Comparison of ENCODE assay signal across 21 mouse cellular contexts in genomic region chr13:93758149-93758898, GRCm38 (mm10). TPM values are rescaled to one million over a fixed set of nuclear protein-coding genes. Genes with fewer than 3 reads are reported as not detected.
DNase-seq lines count a peak whose midpoint lies in the region; ATAC-seq lines count a peak whose summit lies in the region.
"Had no signal": no experiment of that assay in that cellular context is flagged by ENCODE, and none has a peak within 500 bp of the region (broad histone marks: within the 10 kb centered on the region; RNA-seq: fewer than 3 reads in every experiment).

No protein-coding gene starts in this region.

- ATAC-seq in hindbrain, embryonic 13.5 days (ENCODE audit: low FRiP score): no peak
- ATAC-seq in hindbrain, embryonic 16.5 days: no peak
- ATAC-seq in neural tube, embryonic 12.5 days (ENCODE audit: low FRiP score, low read depth): peak; percentile 58
- no peak; the same call in 1 of the 2 replicates for ATAC-seq in midbrain, embryonic 14.5 days (ENCODE audit: low FRiP score, low TSS enrichment)
- ATAC-seq: inflammation-experienced regulatory T-cells, adult 6 months had no signal

- H3K27ac ChIP-seq in hindbrain, embryonic 13.5 days: peak overlapping the region; percentile 18; the same call in 1 of the 2 replicates
- H3K27ac ChIP-seq in hindbrain, embryonic 16.5 days (ENCODE audit: low read depth, low read length): no peak overlapping the region
- no peak overlapping the region for H3K27ac ChIP-seq in neural tube, embryonic 12.5 days
- no peak overlapping the region; the same call in 1 of the 2 replicates for H3K27ac ChIP-seq in midbrain, embryonic 14.5 days (replicated peaks; ENCODE audit: low read depth, low read length)
- H3K27ac ChIP-seq: embryonic facial prominence, embryonic 15.5 days; heart, embryonic 10.5 days; stomach, embryonic 15.5 days had no signal

- H3K27me3 ChIP-seq in hindbrain, embryonic 13.5 days: no peaks in the 10 kb centered on the region
- no peaks in the 10 kb centered on the region for H3K27me3 ChIP-seq in hindbrain, embryonic 16.5 days (replicated peaks; ENCODE audit: control insufficient read depth, insufficient read depth, low read length)
- H3K27me3 ChIP-seq in neural tube, embryonic 12.5 days (replicated peaks): no peaks in the 10 kb centered on the region
- H3K27me3 ChIP-seq in midbrain, embryonic 14.5 days (ENCODE audit: control insufficient read depth, insufficient read depth, low read length): no peaks in the 10 kb centered on the region
- H3K27me3 ChIP-seq: embryonic facial prominence, embryonic 15.5 days; stomach, embryonic 15.5 days had no signal

- WGBS in hindbrain, embryonic 13.5 days: 42% methylated on average over 14 of the region's 14 CpGs
- WGBS in hindbrain, embryonic 16.5 days: 39% methylated on average over 14 of the region's 14 CpGs
- 21% methylated on average over 14 of the region's 14 CpGs for WGBS in neural tube, embryonic 12.5 days
- WGBS in midbrain, embryonic 14.5 days: 23% methylated on average over 14 of the region's 14 CpGs

- no peaks in the 10 kb centered on the region for H3K36me3 ChIP-seq in hindbrain, embryonic 13.5 days
- H3K36me3 ChIP-seq in hindbrain, embryonic 16.5 days (ENCODE audit: control insufficient read depth, insufficient read depth, low read length): no peaks in the 10 kb centered on the region
- H3K36me3 ChIP-seq in neural tube, embryonic 12.5 days: no peaks in the 10 kb centered on the region
- H3K36me3 ChIP-seq in midbrain, embryonic 14.5 days (ENCODE audit: control insufficient read depth, insufficient read depth, low read length): no peaks in the 10 kb centered on the region
- H3K36me3 ChIP-seq: embryonic facial prominence, embryonic 15.5 days; heart, embryonic 10.5 days; stomach, embryonic 15.5 days had no signal

- no peak overlapping the region for H3K9ac ChIP-seq in hindbrain, embryonic 13.5 days
- no peak overlapping the region for H3K9ac ChIP-seq in hindbrain, embryonic 16.5 days (ENCODE audit: low read depth, low read length)
- no peak overlapping the region for H3K9ac ChIP-seq in neural tube, embryonic 12.5 days
- H3K9ac ChIP-seq in midbrain, embryonic 14.5 days (replicated peaks; ENCODE audit: low read length): no peak overlapping the region
- H3K9ac ChIP-seq: embryonic facial prominence, embryonic 15.5 days; stomach, embryonic 15.5 days had no signal

- H3K4me3 ChIP-seq in hindbrain, embryonic 13.5 days: no peak overlapping the region
- no peak overlapping the region for H3K4me3 ChIP-seq in hindbrain, embryonic 16.5 days (ENCODE audit: low read length)
- H3K4me3 ChIP-seq in neural tube, embryonic 12.5 days: no peak overlapping the region
- no peak overlapping the region for H3K4me3 ChIP-seq in midbrain, embryonic 14.5 days (replicated peaks; ENCODE audit: low read depth, low read length)
- H3K4me3 ChIP-seq: embryonic facial prominence, embryonic 15.5 days; heart, embryonic 10.5 days; stomach, embryonic 15.5 days had no signal

- no peak overlapping the region for H3K4me2 ChIP-seq in hindbrain, embryonic 13.5 days
- no peak overlapping the region for H3K4me2 ChIP-seq in hindbrain, embryonic 16.5 days (ENCODE audit: low read length)
- H3K4me2 ChIP-seq in neural tube, embryonic 12.5 days (replicated peaks): 0 out of 2 replicates have a peak overlapping the region, but pooled peaks have one; percentile 9
- H3K4me2 ChIP-seq in midbrain, embryonic 14.5 days (ENCODE audit: low read length): no peak overlapping the region
- H3K4me2 ChIP-seq: embryonic facial prominence, embryonic 15.5 days; stomach, embryonic 15.5 days had no signal

- no peaks in the 10 kb centered on the region for H3K9me3 ChIP-seq in hindbrain, embryonic 13.5 days
- H3K9me3 ChIP-seq in hindbrain, embryonic 16.5 days (ENCODE audit: control insufficient read depth, low read length): no peaks in the 10 kb centered on the region
- no peaks in the 10 kb centered on the region for H3K9me3 ChIP-seq in neural tube, embryonic 12.5 days
- H3K9me3 ChIP-seq in midbrain, embryonic 14.5 days (ENCODE audit: control insufficient read depth, low read length): no peaks in the 10 kb centered on the region; the same call in 1 of the 2 replicates
- H3K9me3 ChIP-seq: embryonic facial prominence, embryonic 15.5 days; heart, embryonic 10.5 days; stomach, embryonic 15.5 days had no signal

- intact Hi-C loops in left cerebral cortex, postnatal 36 days (cut with DNase I): no loop called here

- no peak for DNase-seq in neural tube, embryonic 10.5 days (ENCODE audit: extremely low spot score, low spot score)
- DNase-seq in midbrain, embryonic 14.5 days: peak; percentile 15
- DNase-seq in left cerebral cortex, postnatal 36 days (ENCODE audit: low spot score in 2 of 2): no peak
- DNase-seq in heart, adult 9 months (ENCODE audit: low spot score in 2 of 2): no peak
- DNase-seq: adrenal gland, adult 2 months; cerebellum, adult 8-10 months; cerebellum, postnatal 36 days; gastrocnemius, postnatal 36 days; heart, postnatal 4 days; kidney, adult 18-20 months; kidney, postnatal 10 days; lung, adult 18-20 months; lung, postnatal 10 days; thymus, postnatal 25 days had no signal

- H3K4me1 ChIP-seq in hindbrain, embryonic 13.5 days (replicated peaks): no peaks in the 10 kb centered on the region
- no peaks in the 10 kb centered on the region for H3K4me1 ChIP-seq in hindbrain, embryonic 16.5 days (ENCODE audit: control insufficient read depth, insufficient read depth, low read depth, low read length)
- peaks cover 9% of the 10 kb centered on the region for H3K4me1 ChIP-seq in neural tube, embryonic 12.5 days
- peaks cover 4% of the 10 kb centered on the region for H3K4me1 ChIP-seq in midbrain, embryonic 14.5 days (ENCODE audit: control insufficient read depth, insufficient read depth, low read length)
- H3K4me1 ChIP-seq: embryonic facial prominence, embryonic 15.5 days; stomach, embryonic 15.5 days had no signal

RNA-seq across cellular contexts. Expression of gene Arsb, which starts 13.1 kb away (rescaled TPM):
- 6.1 and 7.4 TPM in 2 replicates for polyA plus RNA-seq in hindbrain, embryonic 13.5 days (2015; fragmentation: Nextera tagmentation; extraction: Ambion mirVana)
- polyA plus RNA-seq in hindbrain, embryonic 16.5 days (2015; fragmentation: Nextera tagmentation; extraction: Ambion mirVana): 12.1 and 14.1 TPM in 2 replicates
- polyA plus RNA-seq in neural tube, embryonic 12.5 days (2016; fragmentation: Nextera tagmentation; extraction: Ambion mirVana): 6.2 and 7.6 TPM in 2 replicates
- polyA plus RNA-seq in midbrain, embryonic 14.5 days (2014; fragmentation: Nextera tagmentation; extraction: Ambion mirVana): 8.6 and 12.7 TPM in 2 replicates
- total RNA-seq in left cerebral cortex, postnatal 36 days (2021): 10 to 100 TPM; 83.4 to 92.1 TPM
